Mouse (Mus musculus): ENCODE measurements around the gene Mrps5.
A peak's percentile ranks its signal among the peaks of the same experiment; 100 is the strongest.
"Not testable (repeated sequence)": the region's sequence is repeated elsewhere in the genome, so short reads cannot be mapped to it uniquely, and the experiment has no call there.

Gene Mrps5

DNA sequence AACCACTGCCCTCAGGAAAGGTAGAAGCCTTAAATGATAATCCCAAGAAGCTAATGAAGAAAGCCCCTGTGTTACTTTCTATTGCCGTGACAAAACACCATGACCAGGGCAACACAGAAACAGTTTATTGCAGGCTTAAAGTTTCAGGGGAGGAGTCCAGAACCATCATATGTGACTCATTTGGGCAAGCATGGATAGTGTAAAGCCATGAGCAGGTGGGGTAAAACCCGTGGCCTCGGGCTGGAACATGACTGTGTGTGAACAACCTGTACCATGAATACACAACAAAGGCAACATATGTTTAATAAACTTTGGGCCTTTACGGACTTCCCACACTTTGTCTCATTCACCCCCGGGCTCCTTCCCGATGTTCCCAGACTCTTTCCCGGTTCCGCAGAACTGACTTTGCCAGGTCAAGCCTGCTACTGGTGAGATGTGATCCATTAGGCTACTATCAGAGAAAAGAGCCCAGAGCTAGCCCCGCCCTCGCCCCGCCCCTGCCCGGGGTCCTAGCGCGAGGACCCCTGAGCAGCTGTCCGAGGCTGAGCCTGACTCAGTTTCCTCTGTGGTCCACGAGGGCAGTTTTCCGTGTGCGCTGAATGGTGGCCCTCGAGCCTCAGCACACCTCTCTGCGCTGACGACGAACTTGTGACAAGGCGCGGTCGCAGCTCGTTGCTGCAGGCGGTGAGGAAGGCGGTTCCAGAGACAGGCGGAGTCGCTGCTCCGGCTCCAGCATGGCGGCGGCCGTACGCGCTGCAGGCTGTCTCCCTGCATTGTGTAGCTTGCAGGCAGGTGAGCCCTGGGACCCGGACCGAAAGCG, at the start of gene Mrps5, which contains the start of gene Zfp661:
Gene Mrps5, plus strand, starts transcription at position 529 of the 820 bp plus-strand sequence.
Gene Zfp661, minus strand, starts transcription at position 401 of the 820 bp plus-strand sequence.
- DNase-seq = peak; percentile 91

DNA sequence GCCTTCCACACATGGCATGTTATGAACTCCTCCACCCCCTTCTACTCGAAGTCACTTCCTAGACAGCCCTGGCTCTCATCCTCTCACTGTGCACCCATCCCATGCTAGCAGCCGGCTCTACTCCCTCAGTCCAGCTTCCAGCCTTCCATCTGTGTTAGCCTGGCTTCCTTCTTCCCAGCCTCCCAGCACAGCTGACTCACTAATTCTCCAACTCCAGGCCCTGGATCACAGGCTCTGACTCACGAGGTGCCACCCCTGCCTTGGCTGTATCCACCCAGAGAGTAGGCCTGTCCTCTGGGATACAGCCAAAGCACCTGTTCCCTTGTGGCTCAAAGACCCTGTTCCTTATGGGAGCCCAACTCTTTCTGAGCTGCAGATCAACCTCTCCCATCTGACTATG, 49.5 kb upstream of the Mrps5 start:
- DNase-seq = no peak

DNA sequence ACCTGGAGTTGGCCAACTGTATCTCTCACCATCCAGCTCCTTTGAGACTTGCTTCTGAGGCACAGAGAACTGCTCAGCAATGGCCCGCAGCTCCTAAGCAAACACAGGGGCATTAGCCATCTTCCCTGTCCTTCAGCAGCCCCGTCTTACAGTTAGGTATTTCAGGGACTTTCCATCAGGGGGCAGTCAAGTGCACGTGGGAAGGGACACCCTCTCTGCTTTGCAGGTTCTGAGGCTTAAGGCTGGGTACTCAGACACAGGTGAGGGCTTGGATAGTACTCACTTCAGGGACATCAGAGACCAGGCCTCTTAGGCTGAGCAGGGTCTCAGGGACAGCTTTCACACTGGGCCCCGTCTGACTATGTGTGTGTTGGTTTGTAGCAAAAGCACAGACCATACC, 47.5 kb upstream of the Mrps5 start:
- DNase-seq = peak; percentile 6

DNA sequence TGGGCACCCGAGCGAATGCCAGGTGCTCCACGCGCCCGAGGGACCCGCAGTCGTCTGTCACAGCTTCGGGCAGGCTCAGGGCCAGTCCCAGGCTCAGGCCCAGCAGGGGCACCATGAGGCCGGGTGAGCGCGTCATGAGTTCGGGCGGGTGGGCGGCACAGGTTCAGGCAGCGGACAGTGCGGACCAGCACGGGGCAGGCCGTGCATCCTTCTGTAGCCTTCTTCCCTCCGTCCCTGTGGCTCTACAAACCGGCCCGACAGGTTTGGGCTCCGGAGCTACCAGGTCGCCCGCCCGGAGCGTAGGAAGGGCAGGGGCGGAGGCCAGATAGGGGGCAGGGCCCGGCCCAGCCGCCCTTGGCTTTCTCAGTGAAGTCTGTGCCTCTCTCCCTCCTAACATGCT, 45.8 kb upstream of the Mrps5 start, which contains the start of gene Prom2:
Gene Prom2, minus strand, starts transcription at position 283 of the 400 bp plus-strand sequence.
- DNase-seq = peak; percentile 56

DNA sequence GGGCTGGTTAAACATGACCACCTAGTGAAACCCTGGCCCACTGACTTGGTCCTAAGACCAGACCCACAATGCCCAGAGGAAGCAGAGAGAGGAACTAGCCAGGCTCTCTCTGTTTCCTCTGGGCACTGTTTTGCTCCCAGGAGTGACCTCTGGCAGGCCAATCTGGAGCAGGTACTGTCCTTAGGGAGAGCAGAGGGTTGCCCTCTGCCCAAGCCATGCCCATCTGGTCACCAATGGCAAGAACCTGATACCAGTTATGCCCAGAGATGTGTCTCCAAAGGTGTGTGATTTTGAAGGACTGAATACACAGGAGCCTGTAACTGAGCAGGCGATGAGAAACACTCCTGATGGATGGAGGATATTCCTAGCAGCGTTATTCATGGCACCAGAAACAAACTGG, 45.3 kb upstream of the Mrps5 start:
- DNase-seq = no peak

DNA sequence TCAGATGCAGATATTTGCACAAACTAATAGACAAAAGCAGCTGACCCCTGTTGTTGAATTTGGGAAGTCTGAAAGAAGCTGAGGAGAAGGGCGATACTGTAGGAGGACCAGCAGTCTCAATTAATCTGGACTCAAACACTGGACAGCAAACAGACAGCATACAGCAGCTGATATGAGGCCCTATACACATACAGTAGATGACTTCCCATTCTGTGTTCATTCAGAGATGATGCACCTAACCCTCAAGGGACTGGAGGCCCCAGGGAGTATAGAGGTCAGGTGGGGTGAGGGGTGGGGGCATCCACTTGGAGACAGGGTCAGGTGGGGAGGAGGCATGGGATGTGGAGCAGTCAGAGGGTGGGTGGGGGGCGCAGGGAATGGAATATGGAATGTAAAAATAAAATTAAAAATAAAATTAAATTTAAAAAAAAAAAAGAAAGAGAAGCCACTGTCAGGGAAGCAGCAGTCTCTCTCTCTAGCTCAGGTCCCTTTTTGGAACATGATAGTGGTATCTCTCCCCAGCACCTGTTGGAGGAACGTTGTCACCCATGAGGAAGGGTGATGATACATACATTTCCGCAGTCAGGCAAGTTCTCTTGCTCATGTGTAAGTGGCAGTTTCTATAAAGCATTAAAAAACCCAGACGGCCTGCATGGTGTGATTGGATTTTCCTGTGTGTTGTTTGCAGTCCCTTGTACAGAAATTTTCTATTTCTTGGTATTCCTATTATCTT, 38.5 kb upstream of the Mrps5 start:
- DNase-seq = no peak

DNA sequence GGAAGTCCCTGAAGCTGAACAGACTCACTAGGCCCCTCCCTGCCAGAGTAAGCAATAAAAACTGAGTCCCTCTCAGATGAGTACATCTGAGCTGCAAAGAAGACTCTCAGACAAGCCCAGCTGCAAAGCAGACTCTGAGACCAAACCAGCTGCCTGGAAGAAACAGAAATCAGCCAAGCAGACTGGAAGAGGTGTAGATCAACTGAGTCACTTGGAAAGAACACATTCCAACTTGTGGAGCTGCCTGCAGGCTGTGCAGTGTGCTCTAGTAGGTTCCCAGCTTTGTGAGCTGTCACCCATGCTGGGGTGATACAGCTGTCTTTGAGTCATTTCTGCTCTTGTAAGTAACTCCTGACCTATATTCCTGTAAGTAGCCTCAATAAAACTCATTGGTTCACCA, 37.3 kb upstream of the Mrps5 start:
- DNase-seq = no peak

DNA sequence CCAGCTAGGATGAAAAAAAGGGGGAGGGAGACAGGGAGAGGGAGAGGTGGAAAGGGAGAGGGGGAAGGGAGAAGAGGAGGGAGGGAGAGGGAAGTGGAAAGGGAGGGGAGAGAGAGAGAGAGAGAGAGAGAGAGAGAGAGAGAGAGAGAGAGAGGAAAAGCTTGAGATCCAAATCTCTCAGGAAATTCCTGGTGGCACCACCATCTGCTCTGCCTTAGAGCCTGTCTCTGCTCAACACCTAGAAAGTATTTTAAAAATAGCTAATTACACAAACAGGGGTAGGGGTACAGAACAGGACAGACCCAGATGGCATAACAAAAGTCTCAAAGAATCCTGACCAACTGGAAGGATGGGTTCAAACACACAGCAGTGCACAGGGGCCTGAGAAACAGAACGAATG, 36.6 kb upstream of the Mrps5 start:
- DNase-seq = no peak

DNA sequence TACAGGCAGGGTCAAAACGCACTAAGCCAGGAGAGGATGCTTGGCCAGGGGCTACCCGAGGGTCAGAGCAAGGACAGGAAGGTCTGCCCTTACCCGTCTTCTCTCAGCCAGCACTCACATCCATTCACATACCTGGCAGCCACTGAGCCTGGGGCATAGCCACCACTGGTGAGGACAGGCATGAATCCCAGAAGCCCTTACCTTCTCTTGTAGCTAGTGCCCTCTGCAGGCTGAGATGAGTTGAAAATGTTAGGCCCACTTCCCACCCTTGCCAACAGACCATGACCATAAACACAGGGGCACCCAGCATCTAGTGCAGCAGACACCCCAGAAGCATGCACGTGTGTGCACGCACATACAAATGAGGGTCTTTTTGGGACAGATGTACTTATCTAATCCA, 35.9 kb upstream of the Mrps5 start:
- DNase-seq = peak; percentile 32

DNA sequence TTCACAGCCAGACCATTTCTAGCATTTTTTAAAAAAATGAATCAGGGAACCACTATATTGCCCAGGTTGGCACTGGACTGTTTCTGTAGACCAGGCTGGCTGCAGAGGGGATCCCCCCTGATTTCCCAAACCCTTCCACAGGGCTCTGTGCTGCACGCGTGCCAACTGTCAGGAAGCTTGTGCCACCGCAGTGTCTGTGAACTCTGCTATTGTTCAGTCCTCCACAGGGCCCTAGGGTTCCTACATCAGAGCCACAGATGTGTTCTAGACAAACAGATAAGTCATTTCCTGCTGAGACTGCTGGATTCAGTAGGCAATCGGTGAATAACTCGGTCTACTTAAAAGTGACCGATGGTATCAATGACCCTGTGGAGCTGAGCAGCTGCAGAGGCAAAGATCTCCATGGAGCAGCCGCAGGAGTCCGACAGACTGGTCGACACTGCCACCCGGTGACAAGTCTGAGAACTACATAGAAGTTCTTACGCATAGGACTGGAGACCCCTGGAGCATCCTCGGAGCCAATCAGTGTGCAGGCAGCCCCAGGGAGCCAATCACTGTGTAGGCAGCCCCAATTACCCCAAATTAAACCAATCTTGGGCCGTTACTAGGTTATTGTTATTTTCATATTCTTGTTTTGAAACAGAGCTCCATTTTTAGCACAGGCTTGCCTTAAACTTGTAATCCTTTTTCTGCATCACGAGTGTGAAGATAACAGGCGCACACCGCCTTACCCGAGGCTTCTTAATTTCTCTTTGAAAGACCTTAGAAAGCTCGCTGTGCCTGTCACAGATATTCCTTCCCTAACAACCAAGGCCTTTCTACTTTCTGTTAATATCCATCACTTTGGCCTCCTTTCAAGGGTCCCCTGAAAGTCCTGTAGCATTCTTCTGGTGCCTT, 27.7 kb upstream of the Mrps5 start:
- peak; percentile 91 for DNase-seq

DNA sequence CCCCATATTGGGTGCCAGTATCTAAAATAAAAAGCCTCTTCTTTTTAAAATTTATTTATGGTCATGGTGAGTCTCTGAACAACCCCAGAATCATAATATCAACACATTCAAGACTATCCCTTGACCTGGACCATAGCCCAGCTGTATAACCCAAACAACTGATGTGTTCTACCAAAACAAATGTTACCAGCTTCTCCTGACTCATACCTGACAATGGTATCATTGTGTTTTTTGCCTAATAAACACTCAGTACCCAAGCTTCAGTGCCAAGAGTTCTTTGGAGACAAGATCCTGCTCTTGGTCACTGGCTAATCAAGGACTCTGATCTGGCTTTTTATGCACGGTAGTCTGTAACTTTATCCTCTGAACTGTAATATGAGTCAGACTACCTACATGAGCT, 13.7 kb upstream of the Mrps5 start:
- DNase-seq = no peak

DNA sequence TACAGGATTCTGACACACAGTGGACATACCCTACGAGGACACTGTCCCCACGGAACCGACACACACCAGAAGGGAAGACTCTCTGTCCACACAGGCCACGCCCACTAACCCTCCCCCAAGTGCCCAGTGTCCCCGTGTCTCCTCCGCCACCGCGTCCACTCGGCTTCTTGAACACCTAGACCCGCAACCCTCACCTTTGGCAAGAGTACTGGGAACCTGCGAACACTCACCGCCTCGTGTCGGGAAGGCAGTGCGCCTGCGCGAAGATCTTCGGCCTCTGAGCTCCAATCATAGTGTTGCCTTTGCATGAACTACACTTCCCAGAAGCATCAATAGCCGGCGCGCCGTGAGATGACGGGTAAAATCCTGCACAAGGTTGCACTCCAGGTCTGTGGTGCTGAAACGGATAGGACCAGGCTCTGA, 2.6 kb upstream of the Mrps5 start:
- DNase-seq = peak; percentile 96

DNA sequence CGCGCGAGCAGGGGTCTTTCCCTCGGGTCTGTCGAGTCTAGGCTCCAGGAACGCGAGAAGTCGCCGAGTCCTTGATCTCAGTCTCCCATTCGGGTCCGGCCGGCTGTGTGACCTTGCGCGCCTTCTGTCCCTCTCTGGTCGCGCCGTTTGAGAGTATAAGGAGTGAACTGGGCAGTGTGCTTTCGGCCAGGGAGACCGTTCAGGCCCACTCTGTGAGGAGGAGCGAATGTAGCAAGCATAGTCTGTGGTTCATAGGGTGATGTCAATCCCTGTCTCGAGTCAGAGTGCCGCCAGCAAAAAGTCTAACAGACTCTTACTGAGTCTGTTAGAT, 457 bp downstream of the Mrps5 start:
- no peak for DNase-seq

DNA sequence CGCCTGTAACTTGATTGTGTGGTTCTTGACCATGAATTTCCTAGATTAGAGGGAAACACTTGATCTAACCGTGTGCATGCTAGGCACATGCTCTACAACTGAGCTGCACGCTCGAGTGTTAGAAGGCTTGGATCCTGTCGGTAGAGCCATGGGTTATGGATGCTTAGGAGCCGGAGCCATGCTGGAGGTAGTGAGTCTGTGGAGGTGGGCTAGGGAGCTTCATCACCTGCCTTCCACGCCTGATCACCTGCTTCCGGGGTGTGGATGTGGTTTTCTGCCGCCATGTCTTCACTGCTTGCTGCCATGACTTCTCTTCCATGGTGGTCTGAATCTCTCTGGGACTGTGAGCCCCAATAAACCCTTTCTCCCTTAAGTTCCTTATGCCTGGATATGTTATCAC, 1.9 kb downstream of the Mrps5 start:
- no peak for DNase-seq

DNA sequence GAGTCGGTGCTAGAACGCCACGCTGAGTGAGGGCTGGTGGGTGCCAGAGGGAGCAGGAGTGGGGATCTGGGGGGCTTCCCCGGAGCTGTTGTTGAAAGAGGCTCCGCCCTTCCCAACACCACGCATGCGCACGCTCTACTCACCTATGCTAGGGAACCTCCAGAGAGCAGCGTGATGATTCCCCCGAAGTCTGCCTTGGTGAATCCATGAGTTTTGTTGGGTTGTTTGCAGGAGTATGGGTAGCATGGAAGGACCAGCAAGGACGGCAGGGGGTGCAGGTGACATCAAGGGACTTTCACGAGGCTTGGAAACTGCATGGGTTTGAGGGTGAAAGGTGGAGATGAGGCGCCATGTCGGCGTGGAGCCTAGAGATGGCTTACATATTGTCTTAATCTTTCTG, 3.2 kb downstream of the Mrps5 start:
- DNase-seq = no peak

DNA sequence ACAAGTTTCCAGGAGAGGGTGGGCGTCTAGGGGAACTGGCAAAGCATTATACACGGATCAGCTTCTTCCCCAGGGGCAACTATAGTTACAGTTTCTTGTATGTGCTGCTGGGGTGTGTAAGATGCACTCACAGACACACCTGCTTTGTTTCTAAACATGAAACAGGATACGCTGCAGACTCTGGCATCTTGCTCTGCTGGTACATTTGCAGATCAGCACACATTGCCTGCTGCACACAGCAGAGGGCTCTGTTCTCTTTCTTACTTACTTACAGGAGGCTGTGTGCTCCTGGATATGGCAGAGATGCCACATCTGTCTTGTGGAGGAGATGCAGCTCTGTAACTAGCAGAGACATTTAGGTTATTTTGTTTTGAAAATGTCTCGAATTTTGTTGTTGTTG, 3.8 kb downstream of the Mrps5 start:
- peak; percentile 28 for DNase-seq

DNA sequence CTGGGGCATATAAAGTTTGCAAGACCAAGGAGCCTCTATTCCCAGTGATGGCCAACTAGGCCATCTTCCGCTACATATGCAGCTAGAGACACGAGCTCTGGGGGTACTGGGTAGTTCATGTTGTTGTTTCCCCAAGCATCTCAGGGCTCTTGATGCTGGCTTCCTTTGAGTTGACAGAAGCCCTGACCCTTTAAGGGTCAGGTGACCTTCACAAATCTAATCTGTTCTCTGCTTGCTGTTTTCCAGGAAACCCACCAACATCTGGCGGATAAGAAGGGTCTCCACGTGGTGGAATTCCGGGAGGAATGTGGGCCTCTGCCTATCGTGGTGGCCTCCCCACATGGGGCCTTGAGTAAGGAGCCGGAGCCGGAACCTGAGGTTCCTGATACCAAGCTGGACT, 16.4 kb downstream of the Mrps5 start:
- DNase-seq = not testable (repeated sequence)

DNA sequence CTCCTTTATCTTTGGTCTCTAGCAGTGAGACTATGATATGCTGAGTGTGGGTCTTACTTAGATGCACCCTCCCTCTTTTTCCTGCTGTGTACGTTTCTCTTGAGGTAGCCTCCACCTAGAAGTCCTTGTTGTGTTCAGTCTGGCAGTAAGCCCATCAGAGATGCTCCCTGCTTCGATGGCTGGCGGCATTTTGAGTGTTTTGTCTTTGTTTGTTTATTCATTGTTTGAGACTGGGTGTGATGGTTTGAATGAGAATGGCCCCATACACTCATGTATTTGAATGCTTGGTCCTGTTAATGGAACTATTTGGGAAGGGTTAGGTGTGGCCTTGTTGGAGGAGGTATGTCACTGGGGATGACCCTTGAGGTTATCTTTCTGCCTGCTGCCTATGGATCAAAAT, 18.2 kb downstream of the Mrps5 start:
- no peak for DNase-seq

DNA sequence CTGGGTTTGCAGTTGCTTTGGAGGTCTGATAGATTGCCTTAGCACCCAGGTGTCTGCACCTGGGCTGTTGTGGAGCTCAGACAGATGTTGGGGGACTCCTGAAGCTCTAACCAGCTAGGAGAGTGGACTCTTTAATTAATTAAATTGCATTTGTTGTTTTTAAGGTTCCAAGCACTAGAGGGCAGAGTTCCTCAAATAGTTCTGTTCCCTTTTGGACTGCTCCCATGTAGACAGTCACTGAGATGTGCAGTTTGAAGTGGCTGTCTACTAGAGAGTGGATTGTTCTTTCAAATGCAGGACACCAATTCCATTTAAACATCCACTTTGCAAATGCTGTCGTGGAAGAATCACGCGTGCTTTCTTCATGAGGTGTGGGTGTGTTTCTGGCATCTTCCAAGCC, 21.2 kb downstream of the Mrps5 start:
- DNase-seq = peak; percentile 46

DNA sequence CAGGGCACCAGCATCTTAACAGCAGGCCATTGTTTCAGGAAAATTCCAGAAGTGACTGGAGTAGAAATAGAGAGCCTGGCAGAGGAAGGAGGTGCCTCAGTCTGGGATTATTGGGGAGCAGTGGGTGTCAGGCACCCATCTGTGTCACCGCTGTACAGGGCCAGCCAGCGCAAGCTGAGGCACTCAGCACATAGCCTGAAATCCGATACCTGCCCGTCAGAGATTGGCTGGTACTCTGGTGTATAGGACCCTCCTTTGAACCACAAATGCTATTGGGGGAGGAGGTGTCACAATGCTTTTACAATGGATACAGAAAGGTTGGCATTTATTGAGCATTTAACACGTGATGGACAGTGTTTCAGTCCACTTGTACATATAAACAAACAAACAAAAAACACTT, 22.0 kb downstream of the Mrps5 start:
- DNase-seq = no peak

DNA sequence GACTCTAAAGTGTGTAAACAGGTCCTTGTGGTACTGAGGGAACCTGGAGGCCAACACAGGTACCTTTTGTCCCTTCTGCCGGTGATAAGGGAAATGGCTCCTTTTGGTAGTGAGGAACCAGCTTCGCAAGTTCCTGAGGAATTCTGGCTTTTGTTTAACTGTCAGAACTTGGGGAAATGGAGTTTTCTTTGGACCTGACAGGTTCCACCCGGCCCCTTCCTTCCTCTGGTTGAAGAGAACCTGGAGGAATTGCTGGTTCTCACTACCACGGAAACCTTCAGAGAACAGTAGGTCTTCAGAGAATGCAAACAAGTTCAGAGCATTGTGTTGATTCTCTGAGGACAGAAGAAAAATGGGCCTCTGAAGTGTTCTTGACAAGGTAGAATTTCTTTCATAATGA, 24.4 kb downstream of the Mrps5 start:
- DNase-seq = peak; percentile 37

DNA sequence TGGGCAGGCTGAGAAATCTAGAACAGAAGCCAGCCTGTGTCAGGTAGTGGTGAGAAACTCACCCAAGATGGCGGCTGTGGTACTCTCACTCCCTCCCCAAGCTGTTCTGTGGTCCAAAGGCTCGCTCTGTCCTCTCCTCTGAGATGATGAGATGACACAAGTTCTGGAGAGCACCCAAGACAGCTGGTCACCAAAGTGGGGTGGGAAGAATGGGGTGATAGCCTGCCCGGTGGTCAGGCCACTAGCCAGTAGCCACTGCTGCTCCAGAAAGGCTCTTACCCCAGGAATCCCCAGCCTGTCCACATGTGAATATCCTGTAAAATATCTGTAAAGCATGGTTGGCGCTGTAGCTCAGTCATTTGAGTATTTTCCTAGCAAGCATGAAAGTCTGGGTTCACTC, 25.3 kb downstream of the Mrps5 start:
- DNase-seq = no peak

DNA sequence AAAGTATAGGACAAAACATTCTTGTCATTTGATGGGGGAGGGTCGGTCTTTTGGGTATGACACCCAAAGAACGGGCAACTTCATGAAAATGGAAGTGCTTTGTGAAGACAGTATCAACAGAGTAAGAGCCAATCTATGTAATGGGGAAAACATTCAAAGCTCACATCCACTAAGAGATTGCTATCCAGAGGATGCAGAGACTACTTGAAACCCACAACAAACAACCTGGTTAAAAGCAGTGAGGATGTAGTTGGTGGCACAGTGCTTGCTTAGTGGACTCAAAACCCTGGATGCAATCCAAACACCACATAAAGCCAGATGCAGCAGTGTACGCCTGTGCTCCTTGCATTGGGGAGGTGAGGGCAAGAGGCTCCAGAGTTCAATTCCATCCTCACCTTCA, 32.3 kb downstream of the Mrps5 start:
- DNase-seq = no peak

Measured in kidney, postnatal 14 days (tissue).